Mouse (Mus musculus): Measurements from ENCODE around the gene Lman1l. TPM values are rescaled to one million over a fixed set of nuclear protein-coding genes. Genes with fewer than 3 reads are reported as not detected.

Gene Lman1l
- polyA plus RNA-seq, 1 experiment from 2014 or later, result not detected

DNA sequence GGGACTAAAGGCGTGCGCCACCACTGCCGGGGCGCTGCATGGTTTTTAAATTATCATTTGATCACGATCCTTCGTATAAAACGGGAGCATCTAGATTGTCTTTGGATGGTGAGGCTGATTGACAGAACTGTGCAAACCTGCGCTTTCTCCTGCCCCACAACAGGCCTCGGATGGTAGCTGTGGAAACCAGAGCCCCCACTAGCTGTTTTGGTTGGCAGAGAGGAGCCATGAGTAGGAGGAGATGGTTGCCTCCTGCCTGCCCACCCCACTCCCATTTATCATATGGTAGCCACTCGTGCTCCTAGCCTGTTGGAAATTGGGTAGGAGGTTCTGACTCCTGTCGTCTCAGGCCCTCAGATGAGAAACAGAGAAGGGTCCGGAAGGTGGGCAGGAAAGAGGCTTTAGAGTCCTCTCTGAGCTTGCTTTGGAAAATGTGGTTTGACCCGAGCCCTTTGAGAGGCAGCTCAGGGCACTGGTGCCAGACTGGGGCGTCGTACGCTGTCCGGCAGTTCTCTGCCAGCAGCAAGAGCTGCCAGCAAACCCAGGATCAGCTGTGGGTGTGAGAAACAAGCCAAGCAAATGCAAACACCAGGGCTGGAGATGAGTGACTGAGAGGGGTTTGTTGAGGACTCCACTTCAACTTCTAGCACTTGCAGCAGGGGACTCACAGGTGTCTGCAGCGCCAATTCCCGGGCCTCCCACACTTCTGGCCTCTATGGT is 36.2 kb upstream of the Lman1l start:
- no peak for ATAC-seq (replicated peaks; ENCODE audit: low FRiP score)
- no peak overlapping the region for H3K27ac ChIP-seq
- no peak overlapping the region for H3K4me3 ChIP-seq (replicated peaks)
- H3K36me3 ChIP-seq, result no peaks in the 10 kb centered on the region
- WGBS, result 79% methylated on average over 19 of the region's 19 CpGs
- H3K4me2 ChIP-seq, result no peak overlapping the region
- H3K27me3 ChIP-seq, result peaks cover 11% of the 10 kb centered on the region; the same call in 1 of the 2 replicates
- H3K9ac ChIP-seq, result no peak overlapping the region
- H3K4me1 ChIP-seq, result peaks cover 5% of the 10 kb centered on the region
- H3K9me3 ChIP-seq (replicated peaks), result no peaks in the 10 kb centered on the region

DNA sequence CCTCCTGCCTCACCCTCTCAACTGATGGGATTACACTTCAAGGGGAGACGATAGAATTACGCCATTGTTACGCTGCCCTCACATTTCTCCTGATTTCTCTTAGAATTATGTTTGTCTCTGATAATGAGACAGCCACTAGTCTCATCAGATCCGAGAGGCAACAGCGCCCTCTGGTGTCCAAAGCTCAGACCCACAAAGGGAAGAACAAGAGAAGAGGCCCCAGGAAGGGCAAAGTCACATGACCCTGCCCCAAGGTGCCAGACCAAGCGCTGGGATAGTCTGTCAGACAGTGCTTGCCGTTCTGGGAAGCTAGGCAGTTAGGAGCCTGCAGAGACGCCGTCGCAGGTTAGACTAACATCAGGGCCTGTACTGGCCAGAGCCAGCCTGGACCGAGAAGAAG is 35.2 kb upstream of the Lman1l start:
- Histone ChIP-seq H3K4me1 (peaks cover 11% of the 10 kb centered on the region), H3K9ac (0 out of 2 replicates have a peak overlapping the region, but pooled peaks have one; percentile 9), H3K36me3 (no peaks in the 10 kb centered on the region), H3K9me3 (replicated peaks) (no peaks in the 10 kb centered on the region), H3K27me3 (peaks cover 11% of the 10 kb centered on the region; the same call in 1 of the 2 replicates), H3K4me2 (peak overlapping the region; percentile 54), H3K27ac (no peak overlapping the region), H3K4me3 (replicated peaks) (0 out of 2 replicates have a peak overlapping the region, but pooled peaks have one; percentile 14)
- under 1% methylated on average over 11 of the region's 11 CpGs for WGBS
- ATAC-seq (replicated peaks; ENCODE audit: low FRiP score), result peak; percentile 79

DNA sequence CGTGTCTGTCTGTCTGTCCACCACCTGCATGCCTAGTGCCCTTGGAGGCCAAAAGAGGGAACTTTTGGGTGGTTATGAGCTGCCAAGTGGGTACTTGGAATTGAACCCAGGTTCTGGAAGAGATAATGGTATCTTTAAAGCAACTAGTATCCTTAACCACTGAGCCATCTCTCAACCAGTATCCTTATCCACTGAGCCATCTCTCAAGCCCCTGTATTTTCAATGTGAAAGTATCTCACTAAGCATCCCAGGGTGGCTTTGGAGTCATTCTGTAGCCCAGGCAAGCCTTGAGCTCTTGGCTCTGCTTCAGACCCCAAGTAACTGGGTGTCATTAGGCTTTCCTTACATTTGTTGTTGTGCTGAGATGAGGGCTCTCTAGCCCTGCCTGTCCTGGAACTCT is 34.4 kb upstream of the Lman1l start:
- Histone ChIP-seq H3K4me3 (replicated peaks) (no peak overlapping the region), H3K36me3 (no peaks in the 10 kb centered on the region), H3K4me1 (peaks cover 14% of the 10 kb centered on the region), H3K9me3 (replicated peaks) (no peaks in the 10 kb centered on the region), H3K9ac (no peak overlapping the region), H3K4me2 (no peak overlapping the region), H3K27me3 (peaks cover 11% of the 10 kb centered on the region; the same call in 1 of the 2 replicates), H3K27ac (no peak overlapping the region)
- no peak for ATAC-seq (replicated peaks; ENCODE audit: low FRiP score)
- 77% methylated on average over 1 of the region's 1 CpGs for WGBS

DNA sequence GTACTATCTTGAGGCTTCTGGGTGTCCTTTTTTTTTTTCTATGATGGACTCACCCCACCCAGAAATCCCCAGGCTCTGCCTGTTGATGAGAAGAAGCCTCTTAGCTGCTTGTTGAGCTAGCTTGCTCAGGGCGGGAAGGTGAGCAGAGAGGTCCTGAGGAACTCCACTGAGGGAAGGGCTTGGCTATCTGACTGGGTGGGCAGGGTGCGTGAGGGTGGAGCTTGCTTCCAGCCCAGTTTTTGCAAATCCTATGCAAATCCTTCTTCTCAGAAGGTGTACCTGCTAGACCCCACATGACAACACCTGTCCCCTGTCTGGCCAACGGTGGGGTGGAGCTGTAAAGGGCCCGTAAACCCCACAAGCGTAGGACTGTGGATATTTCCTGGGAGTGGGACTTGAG is 32.7 kb upstream of the Lman1l start, which contains the start of gene Csk:
Gene Csk (minus strand): TSS at position 349 of the 400 bp plus-strand sequence.
- WGBS, result 68% methylated on average over 5 of the region's 5 CpGs
- peaks cover 11% of the 10 kb centered on the region; the same call in 1 of the 2 replicates for H3K27me3 ChIP-seq
- peaks cover 14% of the 10 kb centered on the region for H3K4me1 ChIP-seq
- ATAC-seq (replicated peaks; ENCODE audit: low FRiP score), result no peak
- H3K4me3 ChIP-seq (replicated peaks), result no peak within 1 kb of the TSS
- H3K27ac ChIP-seq, result no peak within 1 kb of the TSS
- H3K4me2 ChIP-seq, result no peak within 1 kb of the TSS
- H3K9me3 ChIP-seq (replicated peaks), result no peaks in the 10 kb centered on the region
- H3K9ac ChIP-seq, result no peak within 1 kb of the TSS
- no peaks in the 10 kb centered on the region for H3K36me3 ChIP-seq

DNA sequence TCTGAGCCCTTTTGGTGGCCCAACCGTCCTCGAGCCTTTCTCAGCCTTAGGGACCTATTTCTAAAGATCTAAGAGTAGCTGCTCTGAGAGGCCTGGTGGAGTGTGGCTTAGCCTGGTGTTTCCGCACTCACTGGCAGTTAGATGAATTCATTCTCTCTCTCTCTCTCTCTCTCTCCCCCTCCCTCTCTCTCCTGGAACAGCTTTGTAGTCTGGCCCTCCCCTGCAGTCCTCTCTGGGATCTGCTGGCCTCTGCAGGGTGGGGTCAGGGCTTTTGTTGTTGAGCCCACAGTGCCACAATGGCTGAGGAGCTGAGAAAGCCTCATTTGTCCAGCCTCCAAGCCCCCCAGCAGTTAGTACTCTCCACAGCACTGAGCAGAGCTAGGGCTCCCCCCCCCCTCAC is 32.3 kb upstream of the Lman1l start:
- peaks cover 11% of the 10 kb centered on the region; the same call in 1 of the 2 replicates for H3K27me3 ChIP-seq
- WGBS, result 56% methylated on average over 3 of the region's 3 CpGs
- H3K4me2 ChIP-seq, result no peak overlapping the region
- H3K4me1 ChIP-seq, result peaks cover 15% of the 10 kb centered on the region
- H3K27ac ChIP-seq, result no peak overlapping the region
- no peak for ATAC-seq (replicated peaks; ENCODE audit: low FRiP score)
- no peaks in the 10 kb centered on the region for H3K36me3 ChIP-seq
- H3K4me3 ChIP-seq (replicated peaks), result no peak overlapping the region
- no peak overlapping the region for H3K9ac ChIP-seq
- no peaks in the 10 kb centered on the region for H3K9me3 ChIP-seq (replicated peaks)

DNA sequence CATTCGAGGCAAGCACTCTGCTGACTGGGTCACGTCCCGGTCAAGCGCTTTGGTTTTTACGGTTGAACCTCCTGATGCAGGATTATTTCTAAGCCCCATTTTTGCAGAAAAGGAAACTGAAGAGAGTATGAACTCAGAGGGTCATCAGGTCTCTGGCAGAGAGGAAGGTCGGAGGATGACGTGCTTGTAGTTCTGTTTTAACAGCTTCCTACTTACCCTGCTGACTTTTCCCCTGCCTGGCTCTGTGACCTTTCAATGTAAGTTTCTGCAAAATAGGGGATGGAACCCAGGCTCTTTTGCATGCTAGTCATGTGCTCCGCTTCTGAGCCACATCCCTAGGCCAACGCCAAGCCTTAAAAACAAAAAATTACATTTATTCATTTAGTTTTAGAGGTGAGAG is 31.8 kb upstream of the Lman1l start:
- H3K4me1 ChIP-seq, result peaks cover 17% of the 10 kb centered on the region
- H3K4me2 ChIP-seq, result no peak overlapping the region
- no peak overlapping the region for H3K9ac ChIP-seq
- no peaks in the 10 kb centered on the region for H3K36me3 ChIP-seq
- no peak overlapping the region for H3K27ac ChIP-seq
- no peak overlapping the region for H3K4me3 ChIP-seq (replicated peaks)
- ATAC-seq (replicated peaks; ENCODE audit: low FRiP score), result no peak
- peaks cover 11% of the 10 kb centered on the region; the same call in 1 of the 2 replicates for H3K27me3 ChIP-seq
- no peaks in the 10 kb centered on the region for H3K9me3 ChIP-seq (replicated peaks)
- WGBS, result 69% methylated on average over 9 of the region's 9 CpGs

GRCm38 (mm10) chr9:57650786-57651311 is 30.3 kb upstream of the Lman1l start:
- peaks cover 14% of the 10 kb centered on the region for H3K4me1 ChIP-seq
- H3K36me3 ChIP-seq, result no peaks in the 10 kb centered on the region
- no peak overlapping the region for H3K4me3 ChIP-seq (replicated peaks)
- H3K9me3 ChIP-seq (replicated peaks), result no peaks in the 10 kb centered on the region
- H3K27ac ChIP-seq, result 0 out of 2 replicates have a peak overlapping the region, but pooled peaks have one; percentile 22
- H3K27me3 ChIP-seq, result peaks cover 11% of the 10 kb centered on the region; the same call in 1 of the 2 replicates
- 30% methylated on average over 6 of the region's 6 CpGs for WGBS
- ATAC-seq (replicated peaks; ENCODE audit: low FRiP score), result no peak
- H3K4me2 ChIP-seq, result no peak overlapping the region
- H3K9ac ChIP-seq, result no peak overlapping the region

DNA sequence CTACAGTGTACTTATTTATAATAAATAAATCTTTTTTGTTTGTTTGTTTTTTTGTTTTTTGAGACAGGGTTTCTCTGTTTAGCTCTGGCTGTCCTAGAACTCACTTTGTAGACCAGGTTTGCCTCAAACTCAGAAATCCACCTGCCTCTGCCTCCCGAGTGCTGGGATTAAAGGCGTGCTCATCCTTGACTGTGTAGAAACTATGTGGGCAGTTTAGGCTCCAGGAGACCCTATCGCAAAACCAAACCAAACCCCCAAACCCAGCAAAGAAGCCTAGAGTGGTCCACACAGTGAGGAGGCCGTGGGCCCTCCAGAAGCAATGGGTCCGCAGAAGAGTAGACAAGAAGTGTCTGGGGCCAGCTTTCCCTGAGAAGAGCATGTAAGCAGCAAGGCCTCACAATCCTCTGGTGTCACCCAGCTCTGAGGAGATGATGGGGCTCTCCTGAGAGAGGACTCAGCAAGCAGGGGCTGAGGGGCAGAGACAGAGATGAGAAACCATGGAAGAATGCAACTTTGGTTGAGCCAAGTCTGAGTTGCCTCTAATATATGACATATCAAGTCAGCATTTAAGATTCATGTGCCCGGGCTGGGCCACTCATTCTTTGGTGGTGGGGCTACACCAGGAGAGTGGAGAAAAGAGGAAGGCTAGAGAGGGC is 29.7 kb upstream of the Lman1l start:
- Histone ChIP-seq H3K4me3 (replicated peaks) (no peak overlapping the region), H3K4me1 (peaks cover 16% of the 10 kb centered on the region), H3K4me2 (no peak overlapping the region), H3K27ac (no peak overlapping the region), H3K27me3 (peaks cover 11% of the 10 kb centered on the region; the same call in 1 of the 2 replicates), H3K9me3 (replicated peaks) (no peaks in the 10 kb centered on the region), H3K9ac (no peak overlapping the region), H3K36me3 (no peaks in the 10 kb centered on the region)
- WGBS, result 89% methylated on average over 6 of the region's 6 CpGs
- ATAC-seq (replicated peaks; ENCODE audit: low FRiP score), result no peak

GRCm38 (mm10) chr9:57647286-57648108 is 26.9 kb upstream of the Lman1l start:
- no peaks in the 10 kb centered on the region for H3K36me3 ChIP-seq
- H3K27me3 ChIP-seq, result no peaks in the 10 kb centered on the region
- H3K4me1 ChIP-seq, result peaks cover 38% of the 10 kb centered on the region
- no peak overlapping the region for H3K9ac ChIP-seq
- H3K9me3 ChIP-seq (replicated peaks), result no peaks in the 10 kb centered on the region
- no peak for ATAC-seq (replicated peaks; ENCODE audit: low FRiP score)
- H3K4me2 ChIP-seq, result no peak overlapping the region
- H3K4me3 ChIP-seq (replicated peaks), result no peak overlapping the region
- no peak overlapping the region for H3K27ac ChIP-seq
- 65% methylated on average over 4 of the region's 4 CpGs for WGBS

- 65% methylated on average over 12 of the region's 12 CpGs for WGBS
- H3K4me2 ChIP-seq, result no peak overlapping the region
- H3K4me3 ChIP-seq (replicated peaks), result no peak overlapping the region
- H3K27me3 ChIP-seq, result no peaks in the 10 kb centered on the region
- H3K9me3 ChIP-seq (replicated peaks), result no peaks in the 10 kb centered on the region
- H3K4me1 ChIP-seq, result peaks cover 46% of the 10 kb centered on the region
- ATAC-seq (replicated peaks; ENCODE audit: low FRiP score), result no peak
- H3K27ac ChIP-seq, result no peak overlapping the region
- no peak overlapping the region for H3K9ac ChIP-seq
- peaks cover 5% of the 10 kb centered on the region for H3K36me3 ChIP-seq
Observed at GRCm38 (mm10) chr9:57646551-57647103, 26.1 kb upstream of the Lman1l start.

All from kidney, embryonic 15.5 days (tissue).